Mouse (Mus musculus): Measurements from ENCODE around the gene Rfx4.

GRCm38 (mm10) chr10:84758483-84759431, 2.9 kb downstream of the Rfx4 start:
- TF ChIP-seq CTCF (conservative IDR thresholded peaks at IDR 0.05; ENCODE audit: low read length) (no peak), NANOG (IDR thresholded peaks at IDR 0.05; ENCODE audit: borderline replicate concordance, low read length) (peak; percentile 93), POU5F1 (IDR thresholded peaks at IDR 0.05; ENCODE audit: borderline replicate concordance, low read length) (peak; percentile 29; the same call in 1 of the 2 replicates)

All from E14TG2a.4 (cell line).